Mouse (Mus musculus): ENCODE data around the gene Slc24a2. TPM values are rescaled to one million over a fixed set of nuclear protein-coding genes. Genes with fewer than 3 reads are reported as not detected.

Slc24a2 gene
- polyA plus RNA-seq, 2 experiments from 2014 or later, result not detected

GRCm38 (mm10) chr4:86943296-86943695 lies 287.0 kb downstream of the Slc24a2 start:
- ATAC-seq, result no peak

- ATAC-seq, result no peak
These were observed 287.6 kb downstream of the Slc24a2 start for GRCm38 (mm10) chr4:86942656-86943055.

GRCm38 (mm10) chr4:86936706-86937105 lies 293.6 kb downstream of the Slc24a2 start:
- ATAC-seq, result no peak

- no peak for ATAC-seq
These were observed 294.1 kb downstream of the Slc24a2 start for GRCm38 (mm10) chr4:86936217-86936616.
